Mouse (Mus musculus): ENCODE measurements around the gene Mcoln2. TPM values are rescaled to one million over a fixed set of nuclear protein-coding genes. Genes with fewer than 3 reads are reported as not detected.

Gene Mcoln2
- polyA plus RNA-seq, 1 experiment from 2014 or later = 1.5 TPM

GRCm38 (mm10) chr3:146237676-146238075 is 88.0 kb downstream of the Mcoln2 start:
- Histone ChIP-seq H3K9me3 (replicated peaks; ENCODE audit: low read length) (no peaks in the 10 kb centered on the region), H3K9ac (ENCODE audit: low read depth, low read length) (no peak overlapping the region), H3K4me3 (replicated peaks; ENCODE audit: low read depth, low read length) (no peak overlapping the region), H3K4me1 (replicated peaks; ENCODE audit: insufficient read depth, low read length) (no peaks in the 10 kb centered on the region), H3K27ac (no peak overlapping the region), H3K36me3 (ENCODE audit: insufficient read depth, low read length) (no peaks in the 10 kb centered on the region), H3K4me2 (ENCODE audit: low read length) (no peak overlapping the region), H3K27me3 (ENCODE audit: insufficient read depth, low read length) (no peaks in the 10 kb centered on the region)
- DNase-seq (ENCODE audit: low spot score) = peak; percentile 29
- ATAC-seq (replicated peaks; ENCODE audit: low FRiP score, low read depth) = peak; percentile 87
- no peak for TF ChIP-seq CTCF (IDR thresholded peaks at IDR 0.05; ENCODE audit: low read depth)
- WGBS = 41% methylated on average over 5 of the region's 5 CpGs

DNA sequence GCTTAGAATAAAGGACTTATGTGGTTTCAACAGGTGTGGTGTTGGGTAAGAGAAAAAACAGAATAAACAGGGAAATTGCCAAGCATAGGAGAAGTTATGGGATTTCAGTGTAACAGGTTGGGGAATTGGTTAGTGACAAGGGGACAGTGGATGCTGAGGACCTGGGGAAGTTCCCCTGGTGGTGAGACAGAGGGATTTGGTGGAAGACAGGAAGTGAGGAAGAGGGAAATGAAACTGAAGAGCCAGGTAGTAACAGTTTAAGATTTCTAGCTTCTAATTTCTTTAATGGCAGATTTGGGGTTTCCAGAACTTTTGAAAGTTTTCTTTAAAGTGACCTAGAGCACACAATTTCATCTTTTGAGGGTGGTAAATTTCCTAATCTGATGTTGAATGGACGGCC is 95.0 kb downstream of the Mcoln2 start:
- Histone ChIP-seq H3K36me3 (ENCODE audit: insufficient read depth, low read length) (no peaks in the 10 kb centered on the region), H3K9ac (ENCODE audit: low read depth, low read length) (no peak overlapping the region), H3K4me1 (replicated peaks; ENCODE audit: insufficient read depth, low read length) (no peaks in the 10 kb centered on the region), H3K4me2 (ENCODE audit: low read length) (no peak overlapping the region), H3K27ac (no peak overlapping the region), H3K4me3 (replicated peaks; ENCODE audit: low read depth, low read length) (no peak overlapping the region), H3K27me3 (ENCODE audit: insufficient read depth, low read length) (no peaks in the 10 kb centered on the region), H3K9me3 (replicated peaks; ENCODE audit: low read length) (no peaks in the 10 kb centered on the region)
- TF ChIP-seq CTCF (IDR thresholded peaks at IDR 0.05; ENCODE audit: low read depth) = no peak
- no peak for DNase-seq (ENCODE audit: low spot score)
- 89% methylated on average over 1 of the region's 1 CpGs for WGBS
- ATAC-seq (replicated peaks; ENCODE audit: low FRiP score, low read depth) = no peak

Other genes starting within 250 kb of the Mcoln2 start
- 57.7 and 62.2 TPM in 2 replicates for gene Bcl10, start 227.0 kb upstream of the Mcoln2 start, polyA plus RNA-seq (2015; fragmentation: Nextera tagmentation; extraction: Ambion mirVana)
- 43.1 and 48.2 TPM in 2 replicates for gene 2410004B18Rik, start 211.8 kb upstream of the Mcoln2 start, polyA plus RNA-seq (2015; fragmentation: Nextera tagmentation; extraction: Ambion mirVana)
- 1.8 and 1.9 TPM in 2 replicates for gene Syde2, start 162.0 kb upstream of the Mcoln2 start, polyA plus RNA-seq (2015; fragmentation: Nextera tagmentation; extraction: Ambion mirVana)
- gene Wdr63, start 41.7 kb upstream of the Mcoln2 start, polyA plus RNA-seq (2015; fragmentation: Nextera tagmentation; extraction: Ambion mirVana) = 0.21 and 0.37 TPM in 2 replicates
- gene Mcoln3, start 32.4 kb upstream of the Mcoln2 start, polyA plus RNA-seq (2015; fragmentation: Nextera tagmentation; extraction: Ambion mirVana) = 34.7 and 40.4 TPM in 2 replicates
- gene Lpar3, start 71.1 kb downstream of the Mcoln2 start, polyA plus RNA-seq (2015; fragmentation: Nextera tagmentation; extraction: Ambion mirVana) = 2.6 and 3.7 TPM in 2 replicates

Measured in kidney, postnatal 0 days (tissue).